Mouse (Mus musculus) limb, embryonic 14.5 days (tissue): ENCODE data around the gene Gak. TPM values are rescaled to one million over a fixed set of nuclear protein-coding genes. Genes with fewer than 3 reads are reported as not detected.

Experiments
- ATAC-seq: fragments of 200-750 bp; cut with Nextera tagmentation; 2 replicates; pipeline ENCODE4 v1.8.0; 2017; ENCODE audit warnings: low read depth, moderate number of reproducible peaks, moderate TSS enrichment; ENCODE audit not compliant: low FRiP score
- DNase-seq: peaks from one replicate; pipeline ENCODE4 v3.0.0-alpha.2; 2015; ENCODE audit warnings: low spot score
- H3K27ac ChIP-seq: fragments of 300-500 bp; sonication (generic); replicated peaks from 2 replicates; pipeline ENCODE4 v1.5.1; 2014; ENCODE audit warnings: low read depth, mild to moderate bottlenecking, low read length, moderate library complexity, mixed read lengths
- H3K27me3 ChIP-seq: fragments of 300-500 bp; sonication (generic); 2 replicates; pipeline ENCODE4 v1.6.1; 2014; ENCODE audit warnings: low read length, mixed read lengths; ENCODE audit not compliant: control insufficient read depth, insufficient read depth
- H3K36me3 ChIP-seq: fragments of 300-500 bp; sonication (generic); 2 replicates; pipeline ENCODE4 v1.6.1; 2014; ENCODE audit warnings: mild to moderate bottlenecking, low read length, moderate library complexity, mixed read lengths; ENCODE audit not compliant: control insufficient read depth, insufficient read depth
- H3K4me1 ChIP-seq: fragments of 300-500 bp; sonication (generic); 2 replicates; pipeline ENCODE4 v1.6.1; 2014; ENCODE audit warnings: antibody characterized with exemption, low read length, mixed read lengths; ENCODE audit not compliant: control insufficient read depth, insufficient read depth
- H3K4me2 ChIP-seq: fragments of 300-500 bp; sonication (generic); replicated peaks from 2 replicates; pipeline ENCODE4 v1.6.1; 2014; ENCODE audit warnings: low read depth, mild to moderate bottlenecking, low read length, moderate library complexity; ENCODE audit not compliant: severe bottlenecking
- H3K4me3 ChIP-seq: fragments of 300-500 bp; sonication (generic); replicated peaks from 2 replicates; pipeline ENCODE4 v1.5.1; 2014; ENCODE audit warnings: low read length
- H3K9ac ChIP-seq: fragments of 300-500 bp; sonication (generic); 2 replicates; pipeline ENCODE4 v1.6.1; 2014; ENCODE audit warnings: mild to moderate bottlenecking, low read depth, low read length, moderate library complexity; ENCODE audit not compliant: severe bottlenecking
- H3K9me3 ChIP-seq: fragments of 300-500 bp; sonication (generic); 2 replicates; pipeline ENCODE4 v1.6.1; 2016; ENCODE audit warnings: low read length; ENCODE audit not compliant: control insufficient read depth
- POLR2A ChIP-seq: fragments of 200-500 bp; IDR thresholded peaks from 2 replicates; pipeline ENCODE4 v1.8.0; 2012; ENCODE audit warnings: inconsistent platforms, mild to moderate bottlenecking, moderate library complexity, borderline replicate concordance; ENCODE audit not compliant: insufficient read depth, insufficient read length; ENCODE audit errors: extremely low read depth
- WGBS: fragments of 180-500 bp; shearing (Covaris S2); extraction: QIAGEN DNeasy Blood & Tissue Kit; methylation state at CpG from one replicate; pipeline ENCODE4 v1.1.7; 2014; 5-methylcytosine and 5-hydroxymethylcytosine counted together
- polyA plus RNA-seq, 2 experiments: library from polyadenylated mRNA; depleted of rRNA in 1 of 2; stranded (reverse) in 1 of 2; unstranded in 1 of 2; fragments of >200 nt; fragmentation: Nextera tagmentation in 1 of 2; extraction: Ambion mirVana in 1 of 2; gene quantifications; 2 replicates each; pipeline versions ENCODE4 v1.2.1 to v1.2.3; 2012 to 2014

Gak gene
- polyA plus RNA-seq, 2 experiments, result 46.0 to 55.6 TPM

- Histone ChIP-seq H3K9me3 (no peaks in the 10 kb centered on the region), H3K9ac (no peak overlapping the region), H3K36me3 (peaks cover 91% of the 10 kb centered on the region), H3K27me3 (no peaks in the 10 kb centered on the region), H3K4me3 (no peak overlapping the region), H3K27ac (no peak overlapping the region), H3K4me2 (no peak overlapping the region), H3K4me1 (no peaks in the 10 kb centered on the region)
- ATAC-seq, result no peak
- 92% methylated on average over 7 of the region's 7 CpGs for WGBS
- no peak for TF ChIP-seq POLR2A
- no peak for DNase-seq
These were observed 20.8 kb upstream of the Gak start for GRCm38 (mm10) chr5:108650341-108650740.

- 86% methylated on average over 11 of the region's 11 CpGs for WGBS
- Histone ChIP-seq H3K4me1 (no peaks in the 10 kb centered on the region), H3K27me3 (no peaks in the 10 kb centered on the region), H3K36me3 (peaks cover 88% of the 10 kb centered on the region), H3K4me3 (no peak overlapping the region), H3K9me3 (no peaks in the 10 kb centered on the region), H3K27ac (no peak overlapping the region), H3K9ac (no peak overlapping the region), H3K4me2 (no peak overlapping the region)
- no peak for TF ChIP-seq POLR2A
- no peak for DNase-seq
- no peak for ATAC-seq
These were observed 19.5 kb upstream of the Gak start for GRCm38 (mm10) chr5:108648937-108649576.

- ATAC-seq (no peak), DNase-seq (no peak)
- WGBS, result 88% methylated on average over 2 of the region's 2 CpGs
- H3K4me2 ChIP-seq, result no peak overlapping the region
- H3K27me3 ChIP-seq, result no peaks in the 10 kb centered on the region
- no peak overlapping the region for H3K27ac ChIP-seq
- H3K9ac ChIP-seq, result no peak overlapping the region
- H3K4me3 ChIP-seq, result no peak overlapping the region
- TF ChIP-seq POLR2A, result no peak
- H3K4me1 ChIP-seq, result no peaks in the 10 kb centered on the region
- no peaks in the 10 kb centered on the region for H3K9me3 ChIP-seq
- peaks cover 85% of the 10 kb centered on the region for H3K36me3 ChIP-seq
These were observed 18.4 kb upstream of the Gak start for GRCm38 (mm10) chr5:108647820-108648465.

GRCm38 (mm10) chr5:108647311-108647710 lies 17.8 kb upstream of the Gak start:
- ATAC-seq (no peak), DNase-seq (no peak)
- Histone ChIP-seq H3K9me3 (no peaks in the 10 kb centered on the region), H3K4me1 (no peaks in the 10 kb centered on the region), H3K4me3 (no peak overlapping the region), H3K4me2 (no peak overlapping the region), H3K27me3 (no peaks in the 10 kb centered on the region), H3K9ac (no peak overlapping the region), H3K27ac (no peak overlapping the region), H3K36me3 (peaks cover 84% of the 10 kb centered on the region)
- TF ChIP-seq POLR2A, result no peak
- WGBS, result 86% methylated on average over 2 of the region's 2 CpGs

- no peak overlapping the region for H3K4me2 ChIP-seq
- no peak overlapping the region for H3K4me3 ChIP-seq
- no peak overlapping the region for H3K9ac ChIP-seq
- no peak for DNase-seq
- WGBS, result 92% methylated on average over 3 of the region's 3 CpGs
- H3K36me3 ChIP-seq, result peaks cover 77% of the 10 kb centered on the region
- no peaks in the 10 kb centered on the region for H3K27me3 ChIP-seq
- ATAC-seq, result no peak
- H3K9me3 ChIP-seq, result no peaks in the 10 kb centered on the region
- H3K4me1 ChIP-seq, result no peaks in the 10 kb centered on the region
- H3K27ac ChIP-seq, result no peak overlapping the region
- TF ChIP-seq POLR2A, result no peak
These were observed 16.7 kb upstream of the Gak start for GRCm38 (mm10) chr5:108646343-108646660.
